Mouse (Mus musculus) megakaryocyte, embryonic 14.5 days (primary cell): ENCODE measurements around the gene Gpr156.

ENCODE experiments used
- FLI1 ChIP-seq: IDR thresholded peaks from 2 replicates; pipeline ENCODE4 v1.6.1; 2012; ENCODE audit warnings: low read length, inconsistent platforms, mixed read lengths
- GATA1 ChIP-seq: IDR thresholded peaks from 3 replicates; pipeline ENCODE4 v1.6.1; 2012; ENCODE audit warnings: mixed read lengths, low read length, inconsistent platforms, borderline replicate concordance

- no peak for TF ChIP-seq FLI1
- TF ChIP-seq GATA1, result no peak
These were observed 100.7 kb downstream of the Gpr156 start for GRCm38 (mm10) chr16:38016928-38017524.
